Mouse (Mus musculus) lung, postnatal 36 days (tissue): Measurements from ENCODE around the gene Gins2.

Source experiments
- DNase-seq: peaks from one replicate; pipeline ENCODE4 v3.0.0; 2022; ENCODE audit warnings: mixed read lengths

Gins2 gene

DNA sequence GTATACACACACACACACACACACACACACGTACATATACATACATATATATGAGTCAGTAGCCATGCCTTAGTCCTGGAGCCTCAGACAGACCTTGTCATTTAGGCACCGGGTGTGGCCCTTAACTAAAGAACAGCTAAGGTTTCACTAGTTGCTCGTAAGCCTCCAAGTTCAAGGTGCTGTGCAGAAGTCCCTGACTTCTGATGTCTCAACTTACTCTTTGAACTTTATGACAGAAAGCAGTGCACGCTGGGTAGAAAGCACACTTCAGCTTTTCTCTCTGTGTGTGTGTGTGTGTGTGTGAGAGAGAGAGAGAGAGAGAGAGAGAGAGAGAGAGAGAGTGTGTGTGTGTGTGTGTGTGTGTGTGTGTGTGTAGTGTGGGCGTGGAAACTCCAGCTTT is 44.9 kb downstream of the Gins2 start:
- no peak for DNase-seq

DNA sequence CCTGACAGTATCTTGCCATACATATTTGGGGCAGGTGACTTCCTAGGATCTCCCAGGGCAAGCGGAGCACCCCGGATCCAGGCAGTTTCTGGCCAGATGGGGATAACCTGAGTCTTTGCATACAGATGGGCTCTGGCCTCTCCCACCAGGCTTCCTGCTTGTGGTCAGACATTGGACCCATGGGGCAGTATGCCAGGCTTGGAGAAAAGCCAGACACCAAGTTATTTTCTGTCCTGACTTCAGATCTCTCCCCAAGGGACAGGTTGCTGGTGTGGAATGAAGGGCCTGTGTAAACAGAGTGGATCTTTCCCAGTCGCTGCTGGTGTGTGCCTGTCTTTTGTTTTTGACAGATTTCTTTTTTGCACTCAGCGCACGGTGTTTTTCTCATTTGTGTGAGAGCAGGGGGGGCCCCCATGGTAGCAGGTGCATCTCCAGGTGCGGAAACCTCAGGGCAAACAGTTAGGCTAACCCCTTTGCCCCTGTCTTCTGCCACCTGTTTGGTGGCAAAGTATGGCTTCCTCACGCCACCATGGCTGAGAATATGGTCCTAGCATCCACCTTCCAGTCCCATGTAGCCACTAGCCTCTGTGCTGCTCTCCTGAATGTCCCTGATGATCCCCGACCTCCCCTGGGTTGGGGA is 45.6 kb downstream of the Gins2 start:
- peak; percentile 67 for DNase-seq

DNA sequence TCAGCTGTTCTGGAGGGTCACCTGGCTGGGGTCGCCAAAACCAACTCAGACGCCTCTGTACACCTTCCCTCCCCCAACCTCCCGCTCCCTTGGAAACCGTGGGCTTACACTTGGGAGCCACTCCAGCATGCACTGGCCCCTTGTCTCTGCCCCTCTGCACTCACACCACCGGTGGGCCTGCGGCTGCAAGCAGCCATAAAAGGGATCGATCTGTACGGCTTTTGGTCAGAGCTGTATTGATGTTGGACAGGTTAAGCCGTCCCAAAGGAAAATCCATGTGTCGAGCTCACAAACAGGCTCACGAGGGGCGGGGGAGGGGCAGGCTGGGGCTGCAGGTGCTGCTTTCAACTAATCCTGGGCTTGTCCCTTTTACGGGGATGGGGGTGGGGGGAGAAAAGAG is 46.1 kb downstream of the Gins2 start:
- no peak for DNase-seq

DNA sequence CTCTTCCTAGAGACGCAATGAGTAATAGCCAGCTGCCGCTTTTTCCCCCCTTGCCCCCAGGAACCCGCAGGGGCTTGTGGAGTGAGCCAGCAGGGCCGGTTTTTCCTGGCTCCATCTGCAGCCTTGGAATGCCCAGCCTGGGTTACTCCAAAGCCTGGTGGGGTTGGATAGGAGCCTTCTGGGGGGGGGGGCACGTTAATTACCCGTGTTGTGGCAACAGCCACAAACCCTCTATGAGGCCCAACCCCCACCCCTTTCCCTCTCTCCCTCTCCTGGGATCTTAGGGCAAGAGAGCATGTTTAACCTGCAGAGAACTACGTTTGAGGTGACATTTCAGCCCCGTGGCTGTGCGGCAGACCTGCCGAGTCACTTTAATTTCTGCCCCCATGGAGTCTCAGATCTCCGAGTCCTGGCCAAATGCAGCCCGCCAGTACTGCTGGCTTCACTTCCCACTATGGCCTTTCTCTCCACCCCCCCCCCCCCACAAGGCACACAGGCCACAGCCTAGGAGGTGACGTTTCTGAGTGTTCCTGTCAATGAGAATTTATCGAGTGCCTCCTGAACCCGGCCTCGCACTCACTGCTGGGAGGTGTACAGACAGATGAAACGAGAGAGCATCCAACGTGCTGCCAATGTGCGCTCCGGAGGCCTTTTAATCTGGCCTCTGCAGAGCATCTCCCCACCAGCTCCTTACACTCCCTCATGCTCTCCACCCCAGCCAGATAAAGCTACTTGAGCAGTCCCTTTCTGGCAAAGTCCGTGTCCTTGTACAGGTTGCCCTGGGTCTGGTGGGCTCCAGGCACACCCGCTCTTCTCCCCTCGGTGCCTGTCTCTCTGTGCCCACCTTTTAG is 49.1 kb downstream of the Gins2 start:
- DNase-seq: no peak

DNA sequence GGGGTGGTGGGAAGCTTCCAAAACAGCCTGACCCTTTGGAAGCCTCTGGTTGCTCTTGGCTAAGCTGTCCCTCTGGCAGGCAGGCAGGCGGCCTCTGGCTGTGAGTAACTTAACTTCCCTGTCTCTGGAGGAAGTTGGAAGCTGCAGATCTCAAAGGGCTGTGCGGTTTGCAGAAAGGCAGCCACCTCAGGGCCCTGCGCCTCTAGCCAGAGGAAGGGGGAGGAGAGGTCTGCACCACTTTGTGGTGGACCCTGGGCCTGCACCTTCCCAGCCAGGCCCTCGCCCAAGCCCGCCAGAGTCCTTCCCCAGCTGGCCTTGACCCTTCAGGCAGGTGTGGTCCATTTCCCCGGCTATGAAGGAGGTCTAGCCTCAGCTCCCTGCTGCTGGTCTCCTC is 49.7 kb downstream of the Gins2 start:
- peak; percentile 63 for DNase-seq

DNA sequence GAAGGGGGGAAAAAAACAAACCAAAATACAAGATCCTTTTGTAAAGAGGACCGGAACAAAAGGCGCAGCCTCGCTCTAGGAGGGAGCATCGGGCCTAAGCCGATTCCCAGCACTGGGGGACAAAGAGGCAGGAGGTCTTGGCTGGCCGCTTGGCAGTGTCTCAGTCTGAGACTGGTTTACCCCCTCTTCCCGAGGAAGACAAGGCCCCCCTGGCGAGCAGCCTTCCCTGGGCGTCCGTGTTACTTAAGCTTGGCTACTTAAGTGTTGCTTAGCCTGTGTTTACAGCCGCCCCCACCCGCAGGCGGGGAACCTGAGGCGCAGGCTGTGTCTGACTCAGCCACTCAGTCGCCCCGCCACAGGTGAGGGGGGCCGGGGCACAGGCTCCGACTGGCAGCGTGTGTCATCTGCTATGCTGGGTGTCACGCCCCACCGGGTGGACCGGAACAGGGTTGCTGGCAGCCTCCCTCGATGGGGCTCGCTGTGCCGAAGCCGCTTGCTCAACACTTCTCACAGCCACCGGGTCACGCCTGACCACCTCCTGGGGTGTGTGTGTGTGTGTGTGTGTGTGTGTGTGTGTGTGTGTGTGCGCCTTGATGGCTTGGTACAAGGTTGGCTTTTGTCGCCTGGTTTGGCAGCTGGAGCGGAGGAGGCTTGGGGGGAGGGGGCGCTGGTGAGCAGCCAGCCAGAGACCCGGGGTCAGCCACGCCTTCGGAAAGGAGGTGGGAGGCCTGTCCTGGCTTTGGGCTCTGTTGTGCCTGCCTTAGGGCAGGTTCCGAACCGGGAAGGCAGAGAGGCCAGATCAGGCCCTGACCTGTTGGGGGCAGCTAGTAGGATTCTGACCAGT is 50.5 kb downstream of the Gins2 start:
- peak; percentile 93 for DNase-seq

DNA sequence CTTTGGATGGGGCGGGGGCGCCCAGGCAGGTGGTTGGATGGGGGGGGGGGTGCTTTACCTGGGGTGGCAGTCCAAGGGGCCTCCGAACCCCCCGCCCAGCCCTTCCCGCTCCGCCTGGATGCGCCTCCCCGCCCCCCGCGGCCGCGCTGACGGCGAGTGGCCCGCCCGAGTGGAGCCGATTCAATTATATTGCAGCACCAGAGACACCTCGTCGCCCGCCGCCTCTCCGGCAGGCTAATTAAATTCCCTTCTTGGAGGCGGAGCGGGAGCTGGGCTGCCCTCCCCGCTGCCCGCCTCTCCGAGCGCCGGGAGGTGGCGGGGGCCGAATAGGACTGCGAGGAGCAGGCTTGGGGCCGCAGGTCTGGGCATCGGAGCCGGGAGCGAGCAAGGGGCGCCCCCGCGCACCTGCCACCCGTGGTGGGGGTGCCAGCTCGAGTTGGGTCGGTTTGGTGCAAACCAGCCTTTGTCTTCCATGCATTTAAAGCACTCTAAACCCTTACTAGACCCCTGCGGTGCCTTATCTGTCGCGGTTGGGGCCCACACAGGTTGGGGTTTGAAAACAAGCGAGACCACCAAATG is 51.2 kb downstream of the Gins2 start:
- DNase-seq: peak; percentile 66

DNA sequence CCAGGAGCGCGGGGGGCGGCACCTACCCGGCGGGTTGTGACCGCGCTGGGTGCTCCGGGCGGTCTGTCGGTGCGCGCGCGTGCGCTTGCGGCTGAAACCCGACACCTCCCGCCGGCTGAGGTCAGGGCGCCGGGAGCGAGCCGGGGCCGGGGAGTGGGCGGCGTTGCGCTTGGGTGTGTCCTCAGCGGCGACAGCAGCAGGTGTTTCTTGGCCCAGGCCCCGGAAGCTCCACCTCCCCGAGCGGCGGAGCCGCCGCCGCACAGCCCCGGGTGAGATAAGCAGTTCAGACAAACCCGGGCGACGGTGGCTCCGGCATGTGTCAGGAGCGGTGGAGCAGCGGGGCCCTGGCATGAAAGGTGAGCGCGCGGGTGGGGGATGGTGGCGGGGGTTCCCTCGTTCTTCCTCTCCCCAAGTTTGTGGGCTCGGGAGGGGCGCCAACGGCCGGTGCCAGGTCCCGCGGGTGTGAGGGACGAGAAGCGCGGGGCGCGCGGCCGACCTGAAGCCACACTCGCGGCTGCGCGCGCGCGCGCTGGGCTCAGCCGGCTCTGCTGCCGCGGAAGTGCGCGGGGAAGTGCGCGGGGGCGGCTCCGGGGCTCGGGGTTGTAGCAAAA is 51.8 kb downstream of the Gins2 start:
- peak; percentile 91 for DNase-seq

DNA sequence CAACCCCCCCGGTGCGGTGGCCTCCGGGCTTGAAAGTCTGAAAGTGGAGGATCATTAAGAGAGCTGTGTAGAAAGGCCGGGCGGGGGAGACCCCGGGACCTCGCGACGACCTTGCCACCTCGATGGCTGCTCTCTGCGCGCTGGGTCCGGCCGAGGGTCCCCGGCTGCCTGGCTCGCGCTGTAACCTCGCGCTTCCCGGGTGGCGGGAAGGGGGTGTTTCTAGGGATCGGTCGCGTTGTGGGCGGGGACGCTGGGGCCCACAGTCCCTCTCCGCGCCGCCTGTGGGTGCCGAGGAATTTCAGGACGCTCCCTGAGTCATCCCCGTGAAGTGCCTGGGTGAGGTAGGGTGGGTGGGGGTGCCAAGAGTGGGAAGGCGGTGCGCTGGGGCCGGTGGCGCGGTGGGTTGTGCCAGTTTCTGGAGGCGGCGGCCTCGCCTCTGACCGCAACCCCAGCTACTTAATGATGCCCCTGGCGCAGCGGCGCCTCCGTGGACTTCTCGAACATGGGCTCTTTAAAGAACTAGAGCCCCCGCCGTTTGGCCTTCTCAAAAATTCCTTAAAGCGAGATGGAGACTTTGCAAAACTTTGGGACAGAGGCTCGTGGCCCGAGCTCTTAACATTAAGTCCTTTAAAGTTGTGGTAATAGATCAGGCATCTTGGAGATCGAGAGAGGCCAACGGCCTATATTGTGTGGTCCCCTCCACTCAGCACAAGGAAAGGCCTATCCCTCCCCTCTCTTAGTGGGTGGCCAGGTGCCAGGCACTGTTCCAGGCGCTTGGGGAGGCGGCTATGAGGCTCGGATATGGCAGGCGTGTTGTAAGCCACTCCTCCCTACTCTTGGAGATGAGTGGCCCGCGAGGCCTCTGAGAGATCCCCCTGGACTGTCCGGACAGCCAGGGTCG is 52.5 kb downstream of the Gins2 start:
- peak; percentile 76 for DNase-seq

DNA sequence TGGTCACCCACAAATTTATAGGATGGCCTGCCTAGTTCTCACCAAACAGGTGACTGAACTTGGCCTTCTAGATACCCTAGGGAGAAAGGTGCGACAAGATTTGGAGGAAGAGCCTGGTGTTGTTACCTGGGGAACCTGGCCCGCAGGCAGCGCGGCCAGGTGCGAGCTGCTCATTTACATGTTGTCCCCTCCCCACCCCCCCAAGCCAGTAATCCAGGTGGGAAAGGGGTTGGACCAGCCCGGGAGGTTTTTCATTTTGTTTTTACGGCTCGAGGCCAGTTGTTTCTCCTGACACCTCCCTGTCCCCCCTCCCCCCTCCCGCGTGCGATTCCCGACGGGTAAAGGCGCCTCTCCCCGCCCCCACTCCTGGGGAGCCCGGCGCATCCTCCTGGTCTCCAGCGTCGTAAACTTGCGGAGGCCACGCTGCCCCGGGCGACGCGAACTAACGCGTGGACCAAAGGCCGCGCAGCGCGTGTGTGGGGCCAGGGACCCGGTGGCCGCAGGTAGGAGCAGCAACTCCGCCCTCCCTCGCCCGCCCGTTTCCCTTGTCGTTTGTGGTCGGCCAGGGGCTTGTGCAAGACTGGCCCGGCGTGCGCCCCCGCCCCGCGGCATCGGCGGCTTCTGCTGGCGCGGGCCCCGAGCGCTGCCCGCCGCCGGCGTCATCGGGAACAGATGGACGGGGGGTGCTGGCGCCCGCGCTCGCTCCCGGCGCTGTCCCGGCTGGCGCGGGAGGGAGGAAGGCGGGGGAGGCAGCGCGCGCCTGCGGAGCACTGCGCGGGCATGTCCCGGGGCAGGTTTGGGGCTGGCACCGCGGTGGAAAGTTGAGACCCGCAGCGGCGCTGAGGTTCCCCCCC is 53.4 kb downstream of the Gins2 start:
- peak; percentile 61 for DNase-seq

DNA sequence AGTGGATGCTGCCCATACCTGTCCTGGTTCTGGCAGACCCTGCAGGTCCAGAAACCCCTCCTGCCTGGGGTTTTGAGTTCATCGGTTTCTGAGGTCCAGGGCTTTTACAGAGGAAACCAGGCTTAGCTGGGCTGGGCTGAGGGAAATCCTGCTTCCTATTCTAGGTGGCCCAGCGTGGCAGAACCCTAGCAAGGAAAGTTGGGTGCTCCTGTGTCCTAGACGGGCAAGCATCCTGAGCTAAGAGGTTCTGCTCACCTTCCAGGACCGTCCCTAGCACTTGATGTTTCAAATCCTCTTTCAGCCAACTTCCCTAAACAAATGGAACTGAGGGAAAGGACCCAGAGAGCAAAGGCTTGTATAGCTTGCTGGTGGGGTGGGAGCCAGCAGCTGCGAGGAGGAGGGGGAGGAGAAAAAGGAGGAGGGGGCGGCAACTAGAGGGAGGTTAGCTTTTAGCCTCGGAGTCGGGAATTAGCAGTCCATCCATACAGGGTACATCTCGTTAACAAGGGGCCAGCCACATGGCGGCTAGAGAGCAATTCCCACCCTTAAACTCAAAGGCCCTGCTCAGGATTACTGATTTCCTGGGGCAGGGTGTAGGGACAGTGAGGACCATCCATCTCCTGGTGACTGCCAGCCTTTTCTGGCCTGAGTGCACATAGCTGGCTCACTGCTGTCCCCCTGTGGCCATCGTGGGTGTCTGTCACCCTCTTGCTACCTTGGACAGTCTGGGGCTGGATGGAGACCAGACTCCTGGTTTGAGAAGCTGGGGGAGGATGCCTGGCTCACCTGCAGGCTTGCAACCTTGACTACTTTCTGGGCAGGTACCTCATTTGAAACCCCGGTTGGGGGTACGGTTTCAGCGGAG is 54.4 kb downstream of the Gins2 start:
- peak; percentile 92 for DNase-seq

DNA sequence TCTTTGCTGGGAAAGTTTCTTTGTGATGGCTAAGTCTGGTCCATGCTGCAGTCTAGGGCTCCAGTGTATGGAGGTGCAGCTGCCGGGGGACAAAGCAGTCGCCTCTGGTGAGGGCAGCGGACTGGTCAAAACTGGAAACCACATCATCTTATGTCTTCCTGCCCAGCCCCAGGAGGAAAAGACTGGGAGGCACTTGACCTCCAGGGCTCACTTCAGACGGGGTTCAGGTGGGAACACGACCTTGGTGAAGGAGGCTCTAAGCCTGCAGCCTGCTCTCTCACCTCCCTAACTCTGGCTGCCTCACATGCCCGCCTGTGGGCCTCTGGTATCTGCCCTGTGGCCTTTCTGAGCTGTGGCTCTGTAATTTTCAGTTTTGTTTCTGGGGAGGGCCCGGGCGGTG is 55.0 kb downstream of the Gins2 start:
- DNase-seq: no peak

DNA sequence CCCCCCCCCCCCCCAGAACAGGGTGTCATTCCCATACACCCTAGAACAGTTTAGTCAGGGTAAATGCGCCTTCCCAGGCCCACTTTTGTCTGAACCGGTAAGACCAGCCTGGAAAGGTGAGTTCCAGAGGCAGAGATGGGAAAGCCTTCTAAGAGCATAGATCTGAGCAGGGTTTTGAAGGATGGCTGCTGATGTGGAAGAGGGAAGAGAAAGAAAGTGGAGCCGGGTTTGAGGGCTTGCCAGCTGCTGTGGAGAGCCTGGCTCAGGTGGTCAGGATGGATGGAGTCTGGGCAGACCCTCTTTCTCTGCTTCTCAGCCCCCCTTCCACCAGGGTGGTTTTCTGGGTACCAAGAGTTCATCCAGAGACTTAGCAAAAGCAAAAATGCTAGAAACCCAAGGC is 55.7 kb downstream of the Gins2 start:
- DNase-seq: no peak

DNA sequence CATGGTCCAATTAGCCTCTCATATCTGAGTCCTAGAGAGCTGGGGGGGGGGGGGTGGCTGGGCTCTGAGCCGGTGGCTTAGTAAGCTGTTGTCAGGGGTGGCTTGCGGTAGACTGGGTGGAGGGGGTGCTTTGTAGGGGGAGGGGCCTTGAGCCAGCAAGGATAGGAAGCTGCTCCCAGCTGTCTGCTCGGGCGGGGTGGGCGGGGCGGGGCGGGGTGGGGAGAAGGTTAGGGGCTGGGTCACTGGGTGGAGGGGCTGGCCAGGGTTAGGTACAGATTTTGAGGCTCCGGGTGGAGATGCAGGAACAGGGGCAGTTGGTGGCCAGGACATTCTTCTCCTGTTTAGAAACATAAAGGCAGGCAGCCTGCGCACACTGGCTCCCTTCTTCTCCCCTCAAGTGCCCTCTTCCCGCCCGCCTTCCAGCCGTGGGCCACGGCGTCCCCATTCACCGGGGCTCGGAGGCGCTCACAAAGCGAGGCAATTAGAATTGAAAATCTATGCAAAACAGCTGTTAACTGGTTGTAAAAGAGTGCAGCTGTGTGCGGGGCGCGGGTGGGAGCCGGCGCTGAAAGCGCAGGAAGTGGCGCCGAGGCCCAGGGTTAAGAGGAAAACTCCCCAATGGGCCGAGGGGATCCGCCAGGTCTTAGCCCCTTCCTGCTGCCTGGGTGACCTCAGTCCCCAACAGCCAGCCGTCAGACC is 56.4 kb downstream of the Gins2 start:
- no peak for DNase-seq

DNA sequence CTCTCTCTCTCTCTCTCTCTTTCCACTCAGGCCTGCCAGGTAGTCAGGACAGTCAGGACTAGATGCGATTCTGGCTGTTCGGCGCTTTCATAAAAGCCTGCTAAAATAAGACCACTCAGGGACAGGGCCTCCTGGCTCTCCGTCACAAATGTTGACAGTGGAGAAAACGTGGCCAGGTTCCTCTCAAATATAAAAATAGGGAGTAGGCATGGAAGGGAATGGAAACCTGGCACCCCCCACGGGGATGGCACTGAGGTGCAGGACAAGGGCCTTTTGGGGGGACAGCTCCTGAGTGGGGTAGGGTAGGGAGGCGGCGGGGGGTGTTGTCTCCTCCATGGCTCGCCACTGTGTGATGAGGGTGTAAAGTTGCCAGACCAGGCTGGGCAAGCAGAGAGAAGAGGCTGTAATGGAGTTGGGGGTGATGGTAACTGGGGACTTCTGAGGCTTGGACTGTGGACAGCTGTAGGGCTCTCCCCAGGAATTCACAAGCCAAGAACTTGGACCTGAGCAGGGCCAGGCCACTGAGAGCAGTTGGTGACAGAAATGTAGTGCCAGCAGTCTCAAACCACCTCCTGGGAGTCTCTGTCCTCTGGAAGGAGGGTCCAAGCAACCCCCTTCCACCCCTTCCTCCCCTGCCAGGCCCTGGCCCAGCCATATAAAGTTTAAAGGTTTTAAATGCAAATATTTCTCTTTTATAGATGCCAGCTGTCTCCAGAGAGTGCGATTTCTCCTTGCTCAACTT is 57.2 kb downstream of the Gins2 start:
- no peak for DNase-seq

DNA sequence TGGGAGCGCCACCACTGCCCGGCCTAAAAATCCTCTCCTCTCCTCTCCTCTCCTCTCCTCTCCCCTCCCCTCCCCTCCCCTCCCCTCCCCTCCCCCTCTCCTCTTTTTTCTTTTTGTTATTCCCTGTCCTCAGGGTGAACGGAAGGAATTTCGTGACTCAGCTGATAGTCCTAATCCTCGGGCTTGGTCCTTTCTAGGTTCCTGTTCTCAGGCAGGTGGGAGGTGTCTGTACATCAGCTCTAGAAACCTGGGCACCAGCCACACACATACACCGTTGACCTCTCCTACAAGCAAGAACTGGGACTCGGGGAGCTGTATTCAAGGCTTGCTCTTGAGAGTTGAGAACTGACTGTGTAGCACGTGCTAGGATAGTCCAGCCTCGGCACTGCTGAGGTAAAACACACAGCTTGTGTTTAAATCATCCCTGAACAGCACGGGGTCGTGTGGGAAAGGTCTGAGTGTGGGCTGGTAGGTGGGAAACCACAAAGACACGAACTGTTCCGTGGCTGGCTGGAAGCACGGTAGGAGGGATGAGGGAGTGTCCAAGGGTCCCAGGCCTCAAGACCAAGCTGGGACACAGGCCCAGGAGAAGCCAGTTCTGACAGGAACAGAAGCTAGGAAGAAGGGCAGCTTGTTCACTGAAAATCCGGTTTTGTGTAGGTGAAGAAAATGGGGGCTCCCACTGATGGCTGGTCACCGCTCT is 58.0 kb downstream of the Gins2 start:
- DNase-seq: no peak

DNA sequence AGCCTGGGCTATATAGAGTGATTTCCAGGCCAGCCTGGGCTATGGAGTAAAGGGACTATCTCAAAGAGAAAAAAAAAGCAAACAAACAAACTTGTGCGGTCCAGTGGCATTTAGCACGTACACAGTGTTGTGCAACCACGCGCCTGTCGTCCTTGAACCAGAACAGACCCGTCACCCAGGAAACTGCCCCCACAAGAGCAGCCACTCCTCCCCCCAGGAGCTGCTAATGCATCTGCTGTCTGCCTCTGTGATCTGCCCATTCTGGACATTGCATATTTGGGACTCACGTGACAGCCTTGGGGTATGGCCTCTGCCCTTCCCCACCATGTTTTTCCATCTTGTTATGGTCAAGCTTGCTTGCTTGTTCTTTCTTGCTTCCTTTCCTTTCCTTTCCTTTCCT is 59.9 kb downstream of the Gins2 start:
- DNase-seq: peak; percentile 75
